Mouse (Mus musculus) cortical plate, adult 2 months (tissue): ENCODE results near the gene Il22. TPM values are rescaled to one million over a fixed set of nuclear protein-coding genes. Genes with fewer than 3 reads are reported as not detected.
"Not testable (repeated sequence)": the region's sequence is repeated elsewhere in the genome, so short reads cannot be mapped to it uniquely, and the experiment has no call there.

Source experiments
- H3K27ac ChIP-seq: fragments of 200-500 bp; 2 replicates; pipeline ENCODE4 v1.5.1; 2012; ENCODE audit warnings: low read length, control low read depth, inconsistent platforms; ENCODE audit not compliant: insufficient read depth
- H3K4me1 ChIP-seq: fragments of 200-500 bp; 2 replicates; pipeline ENCODE4 v1.6.1; 2011; ENCODE audit warnings: low read length; ENCODE audit not compliant: control insufficient read depth, insufficient read depth
- H3K4me3 ChIP-seq: fragments of 200-500 bp; 2 replicates; pipeline ENCODE4 v1.5.1; 2011; ENCODE audit warnings: mild to moderate bottlenecking, low read length, control low read depth; ENCODE audit not compliant: insufficient read depth
- CTCF ChIP-seq: fragments of 200-500 bp; IDR thresholded peaks from 2 replicates; pipeline ENCODE4 v1.5.1; 2011; ENCODE audit warnings: mild to moderate bottlenecking, control low read depth, low read length; ENCODE audit not compliant: insufficient read depth; ENCODE audit errors: extremely low read depth
- POLR2A ChIP-seq: fragments of 200-500 bp; IDR thresholded peaks from 2 replicates; pipeline ENCODE4 v1.6.1; 2011; ENCODE audit warnings: mild to moderate bottlenecking, low read length, control low read depth; ENCODE audit not compliant: insufficient read depth; ENCODE audit errors: extremely low read depth
- polyA plus RNA-seq: library from polyadenylated mRNA; depleted of rRNA; stranded (reverse); fragments of >200 nt; gene quantifications from 2 replicates; pipeline ENCODE4 v1.2.3, GENCODE M21; 2012; rRNA removed

The Il22 gene
- polyA plus RNA-seq = 0.15 and 0.29 TPM in 2 replicates

DNA sequence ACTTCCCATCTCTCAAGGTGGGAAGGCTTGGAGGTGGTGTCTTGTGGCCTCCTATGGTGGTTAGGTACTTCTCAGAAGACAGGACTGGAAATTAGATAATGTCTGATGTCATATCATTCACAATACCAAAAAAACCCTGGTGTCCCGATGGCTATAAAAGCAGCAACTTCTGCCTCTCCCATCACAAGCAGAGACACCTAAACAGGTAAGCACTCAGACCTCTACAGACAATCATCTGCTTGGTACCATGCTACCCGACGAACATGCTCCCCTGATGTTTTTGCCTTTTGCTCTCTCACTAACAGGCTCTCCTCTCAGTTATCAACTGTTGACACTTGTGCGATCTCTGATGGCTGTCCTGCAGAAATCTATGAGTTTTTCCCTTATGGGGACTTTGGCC lies at the start of gene Il22:
Il22 (plus strand) TSS at position 301 of the 400 bp plus-strand sequence.
- Histone ChIP-seq H3K4me1 (no peaks in the 10 kb centered on the region), H3K4me3 (no peak within 1 kb of the TSS)
- TF ChIP-seq CTCF (no peak), POLR2A (no peak)

DNA sequence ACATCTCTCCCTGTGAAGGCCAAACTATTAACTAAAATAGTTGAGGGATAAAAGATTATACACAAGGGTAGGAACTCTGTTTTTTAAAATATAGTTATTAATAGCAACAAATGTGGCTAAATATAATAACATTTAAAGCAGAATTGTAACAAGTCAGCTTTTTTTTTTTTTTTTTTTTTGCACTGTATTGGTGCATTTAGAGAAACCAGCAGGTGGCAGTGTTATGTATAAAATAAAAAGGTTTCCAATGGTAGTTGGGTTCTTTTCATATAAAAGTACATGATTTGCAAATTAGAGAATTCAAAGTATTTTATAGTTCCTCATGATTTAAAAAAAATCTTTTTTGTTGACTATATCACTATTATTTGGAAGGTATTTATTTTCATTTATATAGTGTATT lies 48.8 kb upstream of the Il22 start:
- no peaks in the 10 kb centered on the region for H3K4me1 ChIP-seq
- H3K4me3 ChIP-seq = no peak overlapping the region
- no peak for TF ChIP-seq POLR2A
- TF ChIP-seq CTCF = no peak

More for the DNA sequence above, at the start of gene Il22:
- no peak within 1 kb of the TSS for H3K27ac ChIP-seq

GRCm38 (mm10) chr10:118161131-118161530 lies 43.6 kb upstream of the Il22 start:
- no peak overlapping the region for H3K4me3 ChIP-seq
- TF ChIP-seq POLR2A (no peak), CTCF (no peak)
- no peaks in the 10 kb centered on the region for H3K4me1 ChIP-seq
- H3K27ac ChIP-seq = no peak overlapping the region

More for the DNA sequence above, 48.8 kb upstream of the Il22 start:
- H3K27ac ChIP-seq = no peak overlapping the region

- Histone ChIP-seq H3K27ac (no peak overlapping the region), H3K4me1 (peaks cover 2% of the 10 kb centered on the region; the same call in 1 of the 2 replicates), H3K4me3 (no peak overlapping the region)
- TF ChIP-seq CTCF (no peak), POLR2A (no peak)
Measured at GRCm38 (mm10) chr10:118169212-118169611, 35.5 kb upstream of the Il22 start.

DNA sequence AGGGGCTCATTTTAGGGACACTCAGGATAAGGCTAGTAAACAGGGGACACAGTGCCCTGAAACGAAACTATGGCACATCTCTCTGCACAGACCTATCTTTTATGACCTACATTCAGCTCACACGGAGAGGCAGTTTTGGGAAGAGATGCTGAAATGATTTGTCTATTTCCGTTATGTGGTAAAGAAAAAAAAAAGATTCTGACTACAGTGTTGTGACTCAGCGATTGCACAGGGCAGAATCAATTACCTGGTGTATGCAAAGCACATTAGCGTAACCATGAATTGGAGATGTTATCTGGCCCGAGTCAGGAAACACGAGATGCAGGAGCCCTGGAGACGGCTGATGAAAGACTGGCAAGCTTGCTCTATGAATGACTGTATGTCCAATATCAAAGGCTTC lies 32.3 kb upstream of the Il22 start:
- Histone ChIP-seq H3K4me3 (no peak overlapping the region), H3K27ac (no peak overlapping the region), H3K4me1 (peaks cover 2% of the 10 kb centered on the region; the same call in 1 of the 2 replicates)
- no peak for TF ChIP-seq CTCF
- no peak for TF ChIP-seq POLR2A

GRCm38 (mm10) chr10:118172876-118173275 lies 31.9 kb upstream of the Il22 start:
- Histone ChIP-seq H3K4me1 (peaks cover 2% of the 10 kb centered on the region; the same call in 1 of the 2 replicates), H3K27ac (no peak overlapping the region), H3K4me3 (no peak overlapping the region)
- no peak for TF ChIP-seq POLR2A
- TF ChIP-seq CTCF = no peak

- not testable (repeated sequence) for H3K27ac ChIP-seq, H3K4me1 ChIP-seq, H3K4me3 ChIP-seq
Measured at GRCm38 (mm10) chr10:118175542-118175941, 29.2 kb upstream of the Il22 start.

DNA sequence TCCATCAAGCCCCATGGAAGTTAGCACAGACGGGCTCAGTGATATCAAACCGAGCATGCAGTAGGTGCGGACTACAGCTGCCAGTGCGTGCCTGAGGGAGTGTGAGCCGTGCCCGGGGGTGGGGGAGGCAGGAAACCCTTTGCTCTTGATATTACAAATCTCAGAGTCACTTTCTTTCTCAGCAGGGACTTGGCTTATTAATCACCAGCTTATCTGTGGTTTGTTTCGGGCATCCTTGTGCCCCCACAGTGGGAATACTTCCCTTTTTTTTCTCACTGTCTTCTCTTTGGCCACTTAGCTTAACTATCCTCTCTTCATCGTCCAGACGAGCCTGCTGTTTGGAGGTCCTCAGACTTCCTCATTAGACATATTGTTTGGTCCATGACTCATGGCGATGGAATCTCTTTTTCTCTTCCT lies 26.0 kb upstream of the Il22 start:
- Histone ChIP-seq H3K4me1 (no peaks in the 10 kb centered on the region), H3K4me3 (no peak overlapping the region), H3K27ac (no peak overlapping the region)
- TF ChIP-seq POLR2A (no peak), CTCF (no peak)

DNA sequence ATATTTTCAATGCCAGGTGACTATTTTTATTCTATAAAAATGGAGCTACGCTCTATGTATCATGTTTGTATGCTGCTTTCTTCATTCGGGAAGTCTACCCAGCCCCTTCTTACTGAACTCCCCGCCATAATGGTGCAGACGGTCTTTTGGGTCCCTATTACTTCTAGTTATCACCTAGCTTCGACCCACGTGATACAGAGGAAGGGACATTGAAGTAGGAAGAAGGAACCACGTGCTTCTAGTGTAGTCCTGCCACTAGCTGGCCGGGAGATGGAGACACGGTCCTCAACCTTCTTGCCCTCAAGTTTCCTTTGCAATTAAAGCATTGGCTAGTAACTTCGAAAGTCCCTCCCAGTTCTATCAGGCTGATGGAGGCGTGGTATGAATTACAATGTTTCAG lies 25.5 kb upstream of the Il22 start:
- Histone ChIP-seq H3K27ac (no peak overlapping the region), H3K4me3 (no peak overlapping the region), H3K4me1 (no peaks in the 10 kb centered on the region)
- no peak for TF ChIP-seq POLR2A
- no peak for TF ChIP-seq CTCF

- H3K4me3 ChIP-seq, H3K4me1 ChIP-seq, H3K27ac ChIP-seq: not testable (repeated sequence)
Measured at GRCm38 (mm10) chr10:118195150-118195549, 9.6 kb upstream of the Il22 start.

DNA sequence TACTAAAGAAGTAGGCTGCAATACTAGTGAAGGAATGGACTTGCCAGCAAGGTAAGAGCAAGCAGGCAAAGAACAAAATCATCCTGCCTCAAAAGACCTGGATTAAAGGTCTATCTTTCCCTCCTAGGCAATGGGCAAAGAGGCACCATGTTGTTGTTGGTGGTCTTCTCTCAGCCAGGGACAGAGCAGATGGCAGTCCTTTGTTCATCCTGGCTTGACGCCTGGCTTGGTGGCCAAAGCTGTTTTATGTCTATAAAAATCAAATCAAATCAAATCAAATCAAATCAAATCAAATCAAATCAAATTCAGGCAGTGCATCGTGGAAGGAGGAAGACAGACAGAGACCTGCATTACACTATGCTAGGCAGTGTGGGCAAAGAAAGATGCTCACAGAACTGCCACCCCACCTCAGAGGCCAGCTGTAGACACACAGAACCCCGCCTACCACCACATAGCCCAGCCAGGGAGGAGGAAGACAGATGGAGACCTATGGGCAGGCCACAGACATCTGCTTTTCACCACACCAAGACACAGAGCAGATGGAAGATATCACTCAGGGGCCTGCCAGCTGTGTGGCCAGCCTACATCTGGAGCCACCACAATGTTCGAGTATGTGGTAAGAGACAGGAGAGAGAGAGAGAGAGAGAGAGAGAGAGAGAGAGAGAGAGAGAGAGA lies 11.1 kb downstream of the Il22 start:
- not testable (repeated sequence) for H3K27ac ChIP-seq, H3K4me3 ChIP-seq, H3K4me1 ChIP-seq

DNA sequence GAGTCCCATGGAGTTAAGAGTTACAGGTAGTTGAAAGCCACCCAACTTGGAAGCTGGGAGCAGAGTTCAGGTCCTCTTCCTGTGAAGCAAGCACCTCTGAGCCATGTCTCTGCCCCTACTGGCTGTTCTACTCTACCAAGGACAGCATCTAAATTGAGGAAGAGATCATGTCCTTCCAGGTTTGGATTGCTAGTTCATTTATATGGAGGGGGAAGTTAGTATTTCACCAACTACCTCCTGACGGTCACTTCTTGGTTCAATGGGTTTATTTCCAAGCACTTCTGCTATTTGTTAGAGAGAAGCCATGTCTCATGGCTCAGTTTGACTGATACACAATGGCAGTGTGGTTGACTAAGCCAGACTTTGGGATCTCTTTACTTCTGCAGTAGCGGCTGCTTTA lies 22.9 kb downstream of the Il22 start:
- not testable (repeated sequence) for H3K4me1 ChIP-seq, H3K27ac ChIP-seq, H3K4me3 ChIP-seq

DNA sequence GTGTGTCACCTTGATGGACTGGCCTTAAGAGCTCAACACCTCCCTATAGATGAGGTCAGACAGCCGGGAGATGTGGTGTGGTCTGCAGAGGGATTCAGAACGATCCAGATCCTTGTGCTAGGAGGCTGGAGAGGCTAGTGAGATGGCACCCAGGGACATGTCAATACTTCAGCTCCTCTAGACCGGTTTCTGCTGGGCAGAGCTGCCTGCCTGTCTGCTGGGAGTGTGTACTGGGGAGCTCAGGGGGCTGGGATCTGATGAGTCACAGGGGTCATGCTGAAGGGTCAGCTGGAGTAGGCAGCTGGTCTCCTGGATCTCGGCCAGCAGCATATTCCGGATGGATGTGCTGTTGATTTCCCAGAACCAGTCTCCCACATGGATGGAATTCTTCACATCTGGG lies 27.9 kb downstream of the Il22 start:
- H3K4me1 ChIP-seq, H3K4me3 ChIP-seq, H3K27ac ChIP-seq: not testable (repeated sequence)

- H3K4me1 ChIP-seq, H3K27ac ChIP-seq, H3K4me3 ChIP-seq: not testable (repeated sequence)
Measured at GRCm38 (mm10) chr10:118240680-118241079, 35.9 kb downstream of the Il22 start, which contains the start of gene Gm32717. Gene Gm32717 (minus strand): TSS chr10:118240780.
